Mouse (Mus musculus): ENCODE results near the gene Aldh1a1. TPM values are rescaled to one million over a fixed set of nuclear protein-coding genes. Genes with fewer than 3 reads are reported as not detected.

Aldh1a1 gene
- total and polyA plus RNA-seq, 3 experiments = 0.21 to 1.1 (median 0.99) TPM

- no peak overlapping the region for H3K4me2 ChIP-seq (ENCODE audit: insufficient read depth, low read depth, poor library complexity, severe bottlenecking)
- no peaks in the 10 kb centered on the region for H3K4me1 ChIP-seq (ENCODE audit: control insufficient read depth in 1 of 2, insufficient read depth in 2 of 2)
- no peaks in the 10 kb centered on the region for H3K27me3 ChIP-seq (replicated peaks)
- no peak for DNase-seq (ENCODE audit: extremely low read depth)
- no peaks in the 10 kb centered on the region for H3K9me3 ChIP-seq (replicated peaks; ENCODE audit: low read length)
- in situ Hi-C loops (cut with MboI; ENCODE audit: low pct_ligation_motif_present, low pct_unique_long_range_greater_than_20kb, low sequenced_read_pairs) = no loop called here
- H3K36me3 ChIP-seq (replicated peaks in 1 of 2; ENCODE audit: control insufficient read depth in 1 of 2, insufficient read depth in 1 of 2, low read length in 1 of 2) = no peaks in the 10 kb centered on the region
- H3K9ac ChIP-seq (ENCODE audit: insufficient read depth, low read depth) = no peak overlapping the region
- H3K79me2 ChIP-seq (replicated peaks; ENCODE audit: control insufficient read depth, extremely low read depth, insufficient read depth, poor library complexity, severe bottlenecking) = no peaks in the 10 kb centered on the region
- no peak for TF ChIP-seq ZC3H11A (IDR thresholded peaks at IDR 0.05; ENCODE audit: low read depth, low read length)
- TF ChIP-seq CHD2 (IDR thresholded peaks at IDR 0.05; ENCODE audit: low read length) = no peak
- TF ChIP-seq ZNF384 (IDR thresholded peaks at IDR 0.05; ENCODE audit: low read depth, low read length) = no peak
- no peak for TF ChIP-seq TBP (conservative IDR thresholded peaks at IDR 0.05; ENCODE audit: low read depth, low read length)
- TF ChIP-seq SMC3 (IDR thresholded peaks at IDR 0.05; ENCODE audit: low read depth, low read length) = no peak
- no peak overlapping the region for H3K4me3 ChIP-seq (replicated peaks in 1 of 3; ENCODE audit: low read depth in 2 of 3, low read length in 2 of 3, poor library complexity in 1 of 3)
- no peak overlapping the region for H3K27ac ChIP-seq (ENCODE audit: insufficient read depth, low read depth)
- dilution Hi-C loops (cut with MboI; ENCODE audit: extremely low pct_ligation_motif_present, extremely low pct_unique_long_range_greater_than_20kb, low sequenced_read_pairs) = no loop called here
Observed at GRCm38 (mm10) chr19:20562396-20562795, 69.9 kb downstream of the Aldh1a1 start.

GRCm38 (mm10) chr19:20566294-20566693 is 73.8 kb downstream of the Aldh1a1 start:
- Histone ChIP-seq H3K27ac (ENCODE audit: insufficient read depth, low read depth) (no peak overlapping the region), H3K4me2 (ENCODE audit: insufficient read depth, low read depth, poor library complexity, severe bottlenecking) (no peak overlapping the region), H3K4me3 (replicated peaks in 1 of 3; ENCODE audit: low read depth in 2 of 3, low read length in 2 of 3, poor library complexity in 1 of 3) (no peak overlapping the region), H3K79me2 (replicated peaks; ENCODE audit: control insufficient read depth, extremely low read depth, insufficient read depth, poor library complexity, severe bottlenecking) (no peaks in the 10 kb centered on the region), H3K36me3 (replicated peaks in 1 of 2; ENCODE audit: control insufficient read depth in 1 of 2, insufficient read depth in 1 of 2, low read length in 1 of 2) (no peaks in the 10 kb centered on the region), H3K4me1 (ENCODE audit: control insufficient read depth in 1 of 2, insufficient read depth in 2 of 2) (no peaks in the 10 kb centered on the region), H3K9me3 (replicated peaks; ENCODE audit: low read length) (no peaks in the 10 kb centered on the region), H3K27me3 (replicated peaks) (no peaks in the 10 kb centered on the region), H3K9ac (ENCODE audit: insufficient read depth, low read depth) (no peak overlapping the region)
- dilution Hi-C loops (cut with MboI; ENCODE audit: extremely low pct_ligation_motif_present, extremely low pct_unique_long_range_greater_than_20kb, low sequenced_read_pairs) = no loop called here
- in situ Hi-C loops (cut with MboI; ENCODE audit: low pct_ligation_motif_present, low pct_unique_long_range_greater_than_20kb, low sequenced_read_pairs) = no loop called here
- no peak for DNase-seq (ENCODE audit: extremely low read depth)
- TF ChIP-seq MAZ (IDR thresholded peaks at IDR 0.05; ENCODE audit: low read depth, low read length) (no peak), ZC3H11A (IDR thresholded peaks at IDR 0.05; ENCODE audit: low read depth, low read length) (no peak), USF2 (conservative IDR thresholded peaks at IDR 0.05; ENCODE audit: low read depth, low read length) (no peak), SMC3 (IDR thresholded peaks at IDR 0.05; ENCODE audit: low read depth, low read length) (no peak), MAX (IDR thresholded peaks at IDR 0.05; ENCODE audit: low read length) (no peak), RCOR1 (conservative IDR thresholded peaks at IDR 0.05; ENCODE audit: low read depth, low read length) (no peak), TBP (conservative IDR thresholded peaks at IDR 0.05; ENCODE audit: low read depth, low read length) (no peak)

GRCm38 (mm10) chr19:20567039-20567438 is 74.5 kb downstream of the Aldh1a1 start:
- Histone ChIP-seq H3K4me1 (ENCODE audit: control insufficient read depth in 1 of 2, insufficient read depth in 2 of 2) (no peaks in the 10 kb centered on the region), H3K4me2 (ENCODE audit: insufficient read depth, low read depth, poor library complexity, severe bottlenecking) (no peak overlapping the region), H3K9ac (ENCODE audit: insufficient read depth, low read depth) (no peak overlapping the region), H3K79me2 (replicated peaks; ENCODE audit: control insufficient read depth, extremely low read depth, insufficient read depth, poor library complexity, severe bottlenecking) (no peaks in the 10 kb centered on the region), H3K4me3 (replicated peaks in 1 of 3; ENCODE audit: low read depth in 2 of 3, low read length in 2 of 3, poor library complexity in 1 of 3) (no peak overlapping the region), H3K36me3 (replicated peaks in 1 of 2; ENCODE audit: control insufficient read depth in 1 of 2, insufficient read depth in 1 of 2, low read length in 1 of 2) (no peaks in the 10 kb centered on the region), H3K27ac (ENCODE audit: insufficient read depth, low read depth) (no peak overlapping the region), H3K27me3 (replicated peaks) (no peaks in the 10 kb centered on the region), H3K9me3 (replicated peaks; ENCODE audit: low read length) (no peaks in the 10 kb centered on the region)
- no peak for DNase-seq (ENCODE audit: extremely low read depth)
- TF ChIP-seq ETS1 (conservative IDR thresholded peaks at IDR 0.05; ENCODE audit: low read depth, low read length) (no peak), KAT2A (IDR thresholded peaks at IDR 0.05; ENCODE audit: insufficient replicate concordance, low read length) (no peak), TBP (conservative IDR thresholded peaks at IDR 0.05; ENCODE audit: low read depth, low read length) (no peak), NRF1 (IDR thresholded peaks at IDR 0.05; ENCODE audit: low read depth, low read length) (no peak), ELF1 (IDR thresholded peaks at IDR 0.05; ENCODE audit: low read depth, low read length) (no peak), BHLHE40 (IDR thresholded peaks at IDR 0.05; ENCODE audit: low read depth, low read length) (no peak), CHD1 (IDR thresholded peaks at IDR 0.05; ENCODE audit: low read depth, low read length) (no peak), EP300 (IDR thresholded peaks at IDR 0.05; ENCODE audit: low read length) (no peak), TCF12 (IDR thresholded peaks at IDR 0.05; ENCODE audit: low read depth, low read length) (no peak), CTCF (conservative IDR thresholded peaks at IDR 0.05 in 1 of 2, IDR thresholded peaks at IDR 0.05 in 1 of 2; ENCODE audit: low read depth in 2 of 2, low read length in 2 of 2) (no peak), MAFK (IDR thresholded peaks at IDR 0.05; ENCODE audit: insufficient replicate concordance, low read length) (no peak), CHD2 (IDR thresholded peaks at IDR 0.05; ENCODE audit: low read length) (no peak), RAD21 (IDR thresholded peaks at IDR 0.05; ENCODE audit: low read depth, low read length) (no peak), IRF4 (IDR thresholded peaks at IDR 0.05; ENCODE audit: low read depth, low read length) (no peak), ZC3H11A (IDR thresholded peaks at IDR 0.05; ENCODE audit: low read depth, low read length) (no peak), ZKSCAN1 (IDR thresholded peaks at IDR 0.05; ENCODE audit: borderline replicate concordance, low read depth, low read length) (no peak), PAX5 (IDR thresholded peaks at IDR 0.05; ENCODE audit: low read length) (no peak), MEF2A (IDR thresholded peaks at IDR 0.05; ENCODE audit: borderline replicate concordance, low read depth, low read length) (no peak), ZMIZ1 (IDR thresholded peaks at IDR 0.05; ENCODE audit: low read depth, low read length) (no peak), GABPA (IDR thresholded peaks at IDR 0.05; ENCODE audit: insufficient replicate concordance, low read depth, low read length) (no peak)
- dilution Hi-C loops (cut with MboI; ENCODE audit: extremely low pct_ligation_motif_present, extremely low pct_unique_long_range_greater_than_20kb, low sequenced_read_pairs) (no loop called here), in situ Hi-C loops (cut with MboI; ENCODE audit: low pct_ligation_motif_present, low pct_unique_long_range_greater_than_20kb, low sequenced_read_pairs) (no loop called here)

All from CH12.LX (cell line).